Mouse (Mus musculus): ENCODE data around the gene Nhs.

GRCm38 (mm10) chrX:161926683-161927053, 232.9 kb downstream of the Nhs start:
- TF ChIP-seq POLR2A (IDR thresholded peaks at IDR 0.05; ENCODE audit: borderline replicate concordance, insufficient read depth, low read length) (no peak), CTCF (IDR thresholded peaks at IDR 0.05; ENCODE audit: borderline replicate concordance, insufficient read depth, low read depth, low read length) (no peak)

Measured in cerebellum, adult 2 months (tissue).